Mouse (Mus musculus) heart, postnatal 0 days (tissue): ENCODE measurements at regions not wholly inside any gene's neighbourhood (a gene's known extent, or its start where the extent isn't known, plus 50 kb on each side); places are given as distances from the start of the nearest gene placed in this dataset.

ENCODE experiments used
- ATAC-seq: fragments of 200-750 bp; cut with Nextera tagmentation; 2 replicates; pipeline ENCODE4 v1.8.0; 2017; ENCODE audit warnings: low read depth, moderate number of reproducible peaks, moderate library complexity; ENCODE audit not compliant: insufficient read depth
- DNase-seq: peaks from one replicate; pipeline ENCODE4 v3.0.0-alpha.2; 2016; ENCODE audit warnings: low spot score
- H3K27ac ChIP-seq: fragments of 300-500 bp; sonication (generic); 2 replicates; pipeline ENCODE4 v1.5.1; 2014; ENCODE audit warnings: low read depth, mild to moderate bottlenecking
- H3K27me3 ChIP-seq: fragments of 300-500 bp; sonication (generic); 2 replicates; pipeline ENCODE4 v1.6.1; 2014; ENCODE audit warnings: low read length, mixed read lengths; ENCODE audit not compliant: control insufficient read depth, insufficient read depth
- H3K36me3 ChIP-seq: fragments of 300-500 bp; sonication (generic); replicated peaks from 2 replicates; pipeline ENCODE4 v1.6.1; 2014; ENCODE audit warnings: low read length, mixed read lengths; ENCODE audit not compliant: control insufficient read depth, insufficient read depth
- H3K4me1 ChIP-seq: fragments of 300-500 bp; sonication (generic); 2 replicates; pipeline ENCODE4 v1.6.1; 2014; ENCODE audit warnings: antibody characterized with exemption; ENCODE audit not compliant: control insufficient read depth, insufficient read depth
- H3K4me2 ChIP-seq: fragments of 300-500 bp; sonication (generic); 2 replicates; pipeline ENCODE4 v1.6.1; 2014; ENCODE audit warnings: low read depth, mild to moderate bottlenecking, low read length, moderate library complexity
- H3K4me3 ChIP-seq: fragments of 300-500 bp; sonication (generic); 2 replicates; pipeline ENCODE4 v1.5.1; 2014; ENCODE audit warnings: low read depth, low read length
- H3K9ac ChIP-seq: fragments of 300-500 bp; sonication (generic); replicated peaks from 2 replicates; pipeline ENCODE4 v1.6.1; 2014; ENCODE audit warnings: low read depth, low read length, mixed read lengths
- H3K9me3 ChIP-seq: fragments of 300-500 bp; sonication (generic); replicated peaks from 2 replicates; pipeline ENCODE4 v1.6.1; 2016; ENCODE audit warnings: low read length; ENCODE audit not compliant: control insufficient read depth
- CTCF ChIP-seq: IDR thresholded peaks from 2 replicates; pipeline ENCODE4 v1.5.1; 2016; ENCODE audit warnings: antibody characterized with exemption, control low read depth, low read depth
- EP300 ChIP-seq: IDR thresholded peaks from 2 replicates; pipeline ENCODE4 v1.6.1; 2016; ENCODE audit warnings: antibody characterized with exemption, low read depth
- WGBS: fragments of 180-500 bp; shearing (Covaris S2); extraction: QIAGEN DNeasy Blood & Tissue Kit; methylation state at CpG from one replicate; pipeline ENCODE4 v1.1.7; 2014; 5-methylcytosine and 5-hydroxymethylcytosine counted together

- 0 out of 2 replicates have a peak, but pooled peaks cover 3% of the 10 kb centered on the region for H3K27me3 ChIP-seq
- no peak overlapping the region for H3K27ac ChIP-seq
- no peak overlapping the region for H3K9ac ChIP-seq
- ATAC-seq: no peak
- no peaks in the 10 kb centered on the region for H3K9me3 ChIP-seq
- H3K4me3 ChIP-seq: peak overlapping the region; percentile 49
- H3K4me1 ChIP-seq: no peaks in the 10 kb centered on the region
- 9% methylated on average over 30 of the region's 31 CpGs for WGBS
- H3K36me3 ChIP-seq: no peaks in the 10 kb centered on the region
- TF ChIP-seq CTCF (no peak), EP300 (no peak)
- H3K4me2 ChIP-seq: peak overlapping the region; percentile 75
- no peak for DNase-seq
Observed at GRCm38 (mm10) chrX:19237048-19237737, 243.9 kb downstream of the Tex13c3 start.

- H3K27me3 ChIP-seq: 0 out of 2 replicates have a peak, but pooled peaks cover 3% of the 10 kb centered on the region
- no peaks in the 10 kb centered on the region for H3K4me1 ChIP-seq
- H3K9ac ChIP-seq: no peak overlapping the region
- no peak overlapping the region for H3K4me3 ChIP-seq
- WGBS: 63% methylated on average over 3 of the region's 3 CpGs
- ATAC-seq: no peak
- H3K27ac ChIP-seq: no peak overlapping the region
- TF ChIP-seq EP300: no peak
- no peak for TF ChIP-seq CTCF
- H3K9me3 ChIP-seq: no peaks in the 10 kb centered on the region
- H3K36me3 ChIP-seq: no peaks in the 10 kb centered on the region
- no peak overlapping the region for H3K4me2 ChIP-seq
- no peak for DNase-seq
Observed at GRCm38 (mm10) chrX:19235449-19235848, 245.7 kb downstream of the Tex13c3 start.

GRCm38 (mm10) chrX:19231823-19232222, 249.3 kb downstream of the Tex13c3 start:
- H3K27me3 ChIP-seq: no peaks in the 10 kb centered on the region
- H3K36me3 ChIP-seq: no peaks in the 10 kb centered on the region
- ATAC-seq (no peak), DNase-seq (no peak)
- H3K4me1 ChIP-seq: no peaks in the 10 kb centered on the region
- 71% methylated on average over 3 of the region's 3 CpGs for WGBS
- no peak overlapping the region for H3K4me3 ChIP-seq
- H3K9ac ChIP-seq: no peak overlapping the region
- no peak overlapping the region for H3K27ac ChIP-seq
- no peaks in the 10 kb centered on the region for H3K9me3 ChIP-seq
- no peak overlapping the region for H3K4me2 ChIP-seq
- TF ChIP-seq EP300 (no peak), CTCF (no peak)

GRCm38 (mm10) chrX:19223336-19223735, 257.8 kb downstream of the Tex13c3 start:
- H3K4me1 ChIP-seq: no peaks in the 10 kb centered on the region
- no peak for ATAC-seq
- no peaks in the 10 kb centered on the region for H3K36me3 ChIP-seq
- no peak overlapping the region for H3K9ac ChIP-seq
- H3K9me3 ChIP-seq: no peaks in the 10 kb centered on the region
- no peak overlapping the region for H3K4me2 ChIP-seq
- H3K4me3 ChIP-seq: no peak overlapping the region
- H3K27me3 ChIP-seq: no peaks in the 10 kb centered on the region
- no peak for DNase-seq
- no peak overlapping the region for H3K27ac ChIP-seq
- TF ChIP-seq CTCF (no peak), EP300 (no peak)

- H3K4me3 ChIP-seq: no peak overlapping the region
- TF ChIP-seq EP300 (no peak), CTCF (no peak)
- no peak for DNase-seq
- no peaks in the 10 kb centered on the region for H3K36me3 ChIP-seq
- H3K9ac ChIP-seq: no peak overlapping the region
- no peaks in the 10 kb centered on the region for H3K27me3 ChIP-seq
- no peaks in the 10 kb centered on the region for H3K9me3 ChIP-seq
- no peak for ATAC-seq
- no peak overlapping the region for H3K4me2 ChIP-seq
- no peaks in the 10 kb centered on the region for H3K4me1 ChIP-seq
- WGBS: 63% methylated on average over 1 of the region's 1 CpGs
- H3K27ac ChIP-seq: no peak overlapping the region
Observed at GRCm38 (mm10) chrX:19220785-19221496, 260.2 kb downstream of the Tex13c3 start.
